Mouse (Mus musculus): ENCODE measurements around the gene Barx1. TPM values are rescaled to one million over a fixed set of nuclear protein-coding genes. Genes with fewer than 3 reads are reported as not detected.
A peak's percentile ranks its signal among the peaks of the same experiment; 100 is the strongest.

Barx1 gene
- polyA plus RNA-seq (2015; fragmentation: Nextera tagmentation; extraction: Ambion mirVana) = 2.7 and 2.9 TPM in 2 replicates

DNA sequence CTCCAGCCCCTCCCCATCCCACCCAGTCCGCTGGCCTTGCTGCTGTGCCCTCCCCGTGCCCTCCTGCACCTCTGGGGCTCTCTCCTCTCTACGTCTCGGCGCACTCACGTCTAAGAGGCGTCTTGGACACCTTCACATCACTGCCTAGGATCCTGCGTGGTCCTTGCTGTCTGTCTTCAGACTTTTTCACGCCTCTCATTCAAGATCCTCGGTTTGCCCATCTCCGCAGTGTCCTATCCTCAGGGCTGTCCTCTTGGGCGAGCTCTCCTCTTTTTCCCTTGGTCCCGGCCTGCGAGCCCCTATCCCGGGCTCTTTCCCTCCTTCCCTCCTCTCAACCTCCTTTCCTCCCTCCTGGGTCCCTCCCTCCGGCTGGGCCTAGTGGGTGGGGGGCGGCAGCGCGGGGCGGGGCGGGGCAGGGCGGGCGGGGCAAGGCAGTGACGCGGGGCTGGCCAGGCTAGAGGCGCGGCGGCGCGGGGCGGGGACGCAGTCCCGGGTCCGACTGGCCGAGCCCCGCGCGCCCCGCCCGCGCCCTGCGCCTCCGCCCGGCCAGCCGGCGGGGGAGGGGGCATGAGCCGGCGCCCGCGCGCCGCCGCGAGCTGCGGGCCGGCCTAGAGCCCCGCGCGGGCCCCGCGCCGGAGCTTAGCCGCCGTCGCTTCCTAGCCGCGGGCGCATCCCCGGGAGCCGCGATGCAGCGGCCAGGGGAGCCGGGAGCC lies at the start of gene Barx1:
Gene Barx1, plus strand, starts transcription at position 568 of the 713 bp plus-strand sequence.
- Histone ChIP-seq H3K27me3 (peaks cover 98% of the 10 kb centered on the region), H3K4me1 (peaks cover 56% of the 10 kb centered on the region), H3K36me3 (no peaks in the 10 kb centered on the region), H3K9me3 (no peaks in the 10 kb centered on the region), H3K27ac (no peak within 1 kb of the TSS), H3K4me3 (peak within 1 kb of the TSS; percentile 59), H3K9ac (peak within 1 kb of the TSS; percentile 72), H3K4me2 (replicated peaks) (peak within 1 kb of the TSS; percentile 91)
- ATAC-seq (ENCODE audit: low FRiP score, low read depth) = peak; percentile 52
- under 1% methylated on average over 65 of the region's 73 CpGs for WGBS

DNA sequence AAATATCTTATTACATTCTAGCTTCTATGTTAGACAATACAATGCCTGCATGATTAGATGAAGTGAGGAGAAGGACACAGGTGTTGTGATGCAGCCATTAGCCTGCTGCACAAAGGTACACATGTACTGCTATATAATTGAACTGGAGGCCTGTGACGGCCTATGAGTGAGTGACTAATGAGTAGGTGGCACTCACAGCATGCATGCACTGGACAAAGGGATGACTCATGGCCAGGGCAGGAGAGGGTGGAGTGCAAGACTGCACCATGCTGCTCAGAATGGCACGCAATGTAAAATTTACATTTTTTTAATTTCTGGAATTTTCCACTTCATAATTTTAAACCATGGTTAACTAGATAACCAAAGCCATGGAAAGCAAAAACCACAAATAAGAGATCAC lies 48.3 kb upstream of the Barx1 start:
- no peaks in the 10 kb centered on the region for H3K27me3 ChIP-seq
- no peak overlapping the region for H3K4me3 ChIP-seq
- WGBS = 87% methylated on average over 2 of the region's 2 CpGs
- H3K9ac ChIP-seq = no peak overlapping the region
- H3K9me3 ChIP-seq = peaks cover 14% of the 10 kb centered on the region
- no peak for ATAC-seq (ENCODE audit: low FRiP score, low read depth)
- H3K4me1 ChIP-seq = peaks cover 21% of the 10 kb centered on the region
- no peak overlapping the region for H3K27ac ChIP-seq
- no peak overlapping the region for H3K4me2 ChIP-seq (replicated peaks)
- H3K36me3 ChIP-seq = peaks cover 13% of the 10 kb centered on the region

DNA sequence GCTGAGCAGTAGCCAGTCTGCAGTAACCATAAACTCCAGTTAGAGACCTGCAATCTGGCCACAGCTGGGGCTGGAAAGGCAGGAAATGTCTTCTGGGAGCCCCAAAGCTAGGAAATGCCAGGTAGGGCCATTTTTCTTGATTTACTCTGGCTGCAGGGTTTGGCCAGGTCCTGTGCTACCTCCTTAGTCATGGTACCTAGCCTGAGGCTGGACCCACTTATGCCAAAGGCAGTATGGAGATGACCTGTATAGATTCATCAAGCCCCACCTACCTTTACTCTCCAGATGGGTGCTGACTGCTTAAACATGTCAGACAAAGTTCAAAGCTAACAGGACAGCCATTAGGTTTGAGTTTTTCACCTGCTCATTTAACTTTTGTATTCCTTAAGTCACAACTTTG lies 45.0 kb upstream of the Barx1 start:
- Histone ChIP-seq H3K27me3 (no peaks in the 10 kb centered on the region), H3K4me2 (replicated peaks) (no peak overlapping the region), H3K4me3 (no peak overlapping the region), H3K4me1 (peaks cover 18% of the 10 kb centered on the region), H3K36me3 (peaks cover 13% of the 10 kb centered on the region), H3K9ac (no peak overlapping the region), H3K9me3 (peaks cover 14% of the 10 kb centered on the region), H3K27ac (no peak overlapping the region)
- no peak for ATAC-seq (ENCODE audit: low FRiP score, low read depth)

DNA sequence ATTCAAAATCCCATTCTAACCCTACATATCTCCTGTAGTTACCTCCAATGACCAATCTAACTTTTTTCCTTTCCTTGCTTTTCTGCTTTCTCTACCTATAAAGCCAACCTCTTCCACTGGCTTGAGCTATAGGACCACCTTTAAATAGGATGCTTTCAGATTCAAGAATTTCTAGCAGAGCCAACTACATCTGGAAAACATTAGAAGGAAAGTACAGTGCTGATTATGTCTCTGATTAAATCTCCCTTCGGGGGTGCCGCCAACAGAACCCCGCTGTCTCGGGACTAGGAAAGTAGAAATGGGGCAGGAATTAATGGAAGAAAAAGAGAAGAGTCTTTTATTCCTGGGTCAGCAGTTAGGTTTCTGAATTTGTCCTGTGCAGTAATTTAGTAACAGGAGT lies 43.9 kb upstream of the Barx1 start:
- Histone ChIP-seq H3K36me3 (peaks cover 13% of the 10 kb centered on the region), H3K4me2 (replicated peaks) (no peak overlapping the region), H3K9ac (no peak overlapping the region), H3K27me3 (no peaks in the 10 kb centered on the region), H3K4me3 (no peak overlapping the region), H3K9me3 (peaks cover 14% of the 10 kb centered on the region), H3K4me1 (peaks cover 18% of the 10 kb centered on the region), H3K27ac (0 out of 2 replicates have a peak overlapping the region, but pooled peaks have one; percentile 16)
- 0 out of 2 replicates have a peak, but pooled peaks have one; percentile 67 for ATAC-seq (ENCODE audit: low FRiP score, low read depth)
- WGBS = 26% methylated on average over 4 of the region's 4 CpGs

DNA sequence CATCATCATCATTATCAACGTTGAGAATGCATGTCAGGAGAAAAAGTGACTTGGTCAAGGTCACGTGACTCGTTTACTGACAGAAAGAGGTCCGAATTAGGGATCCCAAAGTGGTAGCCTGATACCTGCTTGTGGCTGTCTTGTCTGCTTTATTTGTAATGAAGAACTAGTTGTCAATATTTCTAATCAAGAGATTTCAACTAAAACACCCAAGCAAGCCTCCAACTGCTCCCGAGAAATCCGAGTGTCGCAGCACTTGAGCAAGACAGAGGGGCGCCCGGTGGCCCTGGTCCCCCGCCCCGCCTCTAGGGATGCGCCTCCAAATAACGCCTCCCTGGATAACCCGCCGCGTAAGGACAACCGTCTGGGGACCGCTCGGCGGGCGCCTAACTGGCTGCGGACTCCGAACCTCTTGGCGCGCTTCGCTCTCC lies 37.8 kb upstream of the Barx1 start:
- Histone ChIP-seq H3K36me3 (no peaks in the 10 kb centered on the region), H3K27me3 (no peaks in the 10 kb centered on the region), H3K9ac (peak overlapping the region; percentile 90), H3K27ac (peak overlapping the region; percentile 81), H3K4me1 (peaks cover 9% of the 10 kb centered on the region; the same call in 1 of the 2 replicates), H3K9me3 (no peaks in the 10 kb centered on the region), H3K4me3 (peak overlapping the region; percentile 79), H3K4me2 (replicated peaks) (peak overlapping the region; percentile 73)
- ATAC-seq (ENCODE audit: low FRiP score, low read depth) = no peak
- WGBS = 3% methylated on average over 26 of the region's 26 CpGs

DNA sequence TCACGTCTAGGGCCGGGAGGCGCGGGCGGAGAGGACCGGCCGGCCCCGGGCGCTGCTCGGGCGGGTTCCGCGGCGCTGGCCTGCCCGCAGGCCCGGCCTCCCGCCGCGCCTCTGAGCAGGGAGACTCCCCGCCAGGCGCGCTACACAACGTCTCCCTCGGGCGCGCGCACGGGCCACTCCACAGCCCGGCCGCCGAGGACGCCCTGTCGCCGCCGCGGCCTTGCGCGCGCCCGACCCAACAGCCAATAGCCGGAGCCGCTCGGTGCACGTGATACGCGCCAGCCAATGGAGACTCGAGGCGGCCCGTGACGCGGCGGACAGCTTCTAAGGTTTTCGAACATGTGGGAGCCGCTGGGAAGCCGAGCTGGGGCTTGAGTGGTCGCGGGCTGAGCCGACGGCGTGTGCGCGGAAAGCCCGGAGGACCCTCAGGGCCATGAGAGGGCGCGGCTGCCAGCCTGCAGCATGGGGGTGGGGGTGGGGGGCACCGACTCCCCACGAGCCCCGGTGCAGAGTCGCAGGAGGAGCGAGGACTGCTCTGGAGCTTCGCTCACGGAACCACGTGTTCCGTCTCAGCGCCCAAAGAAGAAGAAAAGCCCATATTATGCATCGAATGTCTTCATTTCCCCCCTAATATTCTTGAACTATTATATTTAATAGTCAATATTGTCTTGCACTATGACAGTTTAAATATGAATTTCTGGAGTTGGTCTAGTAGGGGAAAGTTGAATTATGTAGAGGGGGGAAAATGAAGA lies 37.2 kb upstream of the Barx1 start, which contains the start of gene Ptpdc1:
Gene Ptpdc1, minus strand, starts transcription at position 232 of the 752 bp plus-strand sequence.
- ATAC-seq (ENCODE audit: low FRiP score, low read depth) = peak; percentile 99
- Histone ChIP-seq H3K36me3 (no peaks in the 10 kb centered on the region), H3K4me1 (peaks cover 9% of the 10 kb centered on the region; the same call in 1 of the 2 replicates), H3K9ac (peak within 1 kb of the TSS; percentile 90), H3K4me3 (peak within 1 kb of the TSS; percentile 79), H3K4me2 (replicated peaks) (peak within 1 kb of the TSS; percentile 73), H3K9me3 (no peaks in the 10 kb centered on the region), H3K27me3 (no peaks in the 10 kb centered on the region), H3K27ac (peak within 1 kb of the TSS; percentile 81)
- WGBS = 2% methylated on average over 70 of the region's 76 CpGs

DNA sequence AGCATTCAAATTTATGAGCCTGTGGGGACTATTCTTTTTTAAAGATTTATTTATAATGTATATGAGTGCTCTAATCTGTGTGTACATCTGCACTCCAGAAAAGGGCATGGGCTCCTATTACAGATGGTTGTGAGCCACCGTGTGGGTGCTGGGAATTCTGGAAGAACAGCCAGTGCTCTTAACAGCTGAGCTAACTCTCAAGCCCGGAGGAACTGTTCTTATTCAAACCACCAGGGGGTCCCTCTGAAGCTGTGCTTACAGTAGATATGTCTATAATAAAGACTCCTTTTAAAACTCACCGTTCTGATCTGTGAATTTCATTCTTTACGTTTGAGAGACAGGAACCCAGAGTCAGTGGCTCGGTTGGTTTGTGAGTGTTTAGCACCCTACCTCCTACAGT lies 31.1 kb upstream of the Barx1 start:
- Histone ChIP-seq H3K9me3 (no peaks in the 10 kb centered on the region; the same call in 1 of the 2 replicates), H3K4me1 (no peaks in the 10 kb centered on the region), H3K27me3 (no peaks in the 10 kb centered on the region), H3K27ac (no peak overlapping the region), H3K4me3 (no peak overlapping the region), H3K4me2 (replicated peaks) (no peak overlapping the region), H3K9ac (no peak overlapping the region), H3K36me3 (no peaks in the 10 kb centered on the region)
- WGBS = 71% methylated on average over 5 of the region's 5 CpGs
- no peak for ATAC-seq (ENCODE audit: low FRiP score, low read depth)

DNA sequence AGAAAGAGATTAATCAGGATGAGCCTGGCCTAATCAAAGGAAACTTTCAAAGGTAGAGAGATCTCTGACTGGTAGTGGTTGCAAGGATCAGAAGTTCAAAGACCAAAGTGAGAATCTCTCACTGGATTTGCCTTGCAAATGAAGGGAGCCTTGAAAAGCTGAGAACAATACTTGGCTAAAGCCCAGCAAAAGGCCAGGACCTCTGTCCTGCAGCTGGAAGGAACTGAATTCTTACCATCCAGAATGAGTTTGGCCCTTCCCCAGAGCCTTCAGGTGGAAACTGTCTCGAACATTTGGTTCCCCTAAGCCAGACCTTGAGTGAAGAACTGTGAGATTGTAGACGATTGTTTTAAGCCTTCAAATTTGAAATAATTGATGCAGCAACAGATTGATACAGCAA lies 25.1 kb upstream of the Barx1 start:
- Histone ChIP-seq H3K9me3 (no peaks in the 10 kb centered on the region), H3K36me3 (no peaks in the 10 kb centered on the region), H3K4me3 (no peak overlapping the region), H3K27ac (no peak overlapping the region), H3K9ac (no peak overlapping the region), H3K4me2 (replicated peaks) (no peak overlapping the region), H3K4me1 (no peaks in the 10 kb centered on the region), H3K27me3 (no peaks in the 10 kb centered on the region)
- whole genome bisulfite sequencing = 56% methylated on average over 2 of the region's 2 CpGs
- ATAC-seq (ENCODE audit: low FRiP score, low read depth) = no peak

DNA sequence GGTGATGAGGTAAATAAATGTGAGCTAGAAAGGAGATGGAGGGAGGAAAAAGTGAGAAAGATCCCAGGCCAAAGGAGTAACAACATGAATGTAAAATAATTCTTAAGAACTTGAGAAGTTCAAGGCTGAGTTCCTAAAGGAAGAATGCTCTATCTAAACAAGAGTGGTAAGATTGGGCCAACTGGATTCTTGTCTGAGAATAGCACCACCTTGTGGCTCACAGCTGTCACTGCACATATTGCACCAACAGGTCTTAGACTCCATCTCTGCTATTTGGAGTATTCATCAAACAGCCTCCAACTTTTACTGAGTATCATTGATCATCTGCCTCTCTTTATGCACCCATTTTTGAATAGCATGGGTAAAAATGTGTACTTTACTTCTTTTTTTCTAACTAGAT lies 23.2 kb upstream of the Barx1 start:
- Histone ChIP-seq H3K27ac (no peak overlapping the region), H3K27me3 (no peaks in the 10 kb centered on the region), H3K4me2 (replicated peaks) (no peak overlapping the region), H3K4me3 (no peak overlapping the region), H3K36me3 (no peaks in the 10 kb centered on the region), H3K9ac (no peak overlapping the region), H3K9me3 (no peaks in the 10 kb centered on the region), H3K4me1 (no peaks in the 10 kb centered on the region)
- ATAC-seq (ENCODE audit: low FRiP score, low read depth) = no peak

DNA sequence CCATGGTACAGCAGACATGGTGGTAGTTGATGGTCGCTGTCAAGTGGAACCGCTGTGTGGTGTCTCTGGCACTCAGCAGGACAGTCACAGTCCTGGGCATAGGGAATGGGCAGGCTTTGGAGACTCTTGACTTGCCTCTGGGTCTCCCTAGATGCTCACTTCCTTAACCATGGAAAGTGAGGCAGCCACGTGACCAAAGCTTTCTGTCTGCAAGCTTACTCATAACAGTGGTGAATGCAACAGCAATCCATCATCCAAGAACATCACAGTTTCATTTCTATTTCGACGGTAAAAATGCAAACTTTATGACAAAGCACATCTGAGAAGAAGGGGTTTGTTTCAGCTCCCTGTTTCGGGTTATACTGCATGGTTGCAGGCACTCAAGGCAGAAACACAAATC lies 19.7 kb upstream of the Barx1 start:
- Histone ChIP-seq H3K4me1 (no peaks in the 10 kb centered on the region), H3K27me3 (no peaks in the 10 kb centered on the region), H3K4me3 (no peak overlapping the region), H3K4me2 (replicated peaks) (no peak overlapping the region), H3K36me3 (no peaks in the 10 kb centered on the region), H3K9me3 (no peaks in the 10 kb centered on the region), H3K9ac (no peak overlapping the region), H3K27ac (no peak overlapping the region)
- WGBS = 84% methylated on average over 6 of the region's 6 CpGs
- no peak for ATAC-seq (ENCODE audit: low FRiP score, low read depth)

DNA sequence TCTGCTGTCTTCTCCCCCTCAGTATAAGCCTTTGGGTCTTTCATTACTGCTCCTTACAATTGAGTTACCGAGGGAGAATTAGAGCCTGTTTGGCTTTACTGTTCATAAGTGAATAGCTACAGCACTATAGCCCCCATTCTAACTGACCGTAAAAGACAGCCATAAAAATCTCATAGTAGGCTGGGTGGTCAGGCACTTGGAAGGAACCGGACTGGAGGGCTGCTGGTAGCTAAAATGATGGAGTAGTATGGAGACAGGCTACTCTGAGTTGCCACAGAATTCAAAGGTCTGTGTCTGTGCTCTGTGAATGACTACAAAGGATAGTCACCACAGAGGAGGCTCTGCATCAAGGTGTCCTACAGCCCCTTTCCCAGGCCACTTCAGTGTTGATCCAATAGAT lies 18.8 kb upstream of the Barx1 start:
- no peak for ATAC-seq (ENCODE audit: low FRiP score, low read depth)
- Histone ChIP-seq H3K9ac (no peak overlapping the region), H3K36me3 (no peaks in the 10 kb centered on the region), H3K4me3 (no peak overlapping the region), H3K9me3 (no peaks in the 10 kb centered on the region), H3K4me2 (replicated peaks) (no peak overlapping the region), H3K4me1 (no peaks in the 10 kb centered on the region), H3K27me3 (no peaks in the 10 kb centered on the region), H3K27ac (no peak overlapping the region)
- WGBS = 44% methylated on average over 3 of the region's 3 CpGs

DNA sequence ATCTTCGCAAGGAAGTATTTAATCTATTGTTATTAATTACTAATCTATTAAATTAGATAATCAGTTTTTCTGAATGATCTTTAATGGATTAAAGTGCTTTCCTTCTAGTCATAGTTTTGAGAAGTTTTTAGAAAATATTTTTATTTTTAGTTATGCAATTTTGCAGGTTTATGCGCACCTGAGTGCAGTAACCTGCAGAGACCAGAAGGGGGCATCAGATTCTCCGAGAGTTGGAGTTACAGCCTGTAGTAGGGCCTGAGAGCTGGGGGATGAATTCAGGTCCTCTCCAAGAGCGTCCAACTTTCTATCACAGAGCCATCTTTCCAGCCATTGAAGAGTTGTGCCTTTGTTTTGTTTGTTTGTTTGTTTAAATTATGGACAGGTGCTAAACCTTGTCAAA lies 16.1 kb upstream of the Barx1 start:
- H3K9ac ChIP-seq = no peak overlapping the region
- no peak overlapping the region for H3K27ac ChIP-seq
- H3K36me3 ChIP-seq = no peaks in the 10 kb centered on the region
- no peaks in the 10 kb centered on the region for H3K9me3 ChIP-seq
- H3K4me3 ChIP-seq = no peak overlapping the region
- H3K4me1 ChIP-seq = no peaks in the 10 kb centered on the region
- no peak overlapping the region for H3K4me2 ChIP-seq (replicated peaks)
- no peak for ATAC-seq (ENCODE audit: low FRiP score, low read depth)
- H3K27me3 ChIP-seq = peaks cover 3% of the 10 kb centered on the region; the same call in 1 of the 2 replicates
- 89% methylated on average over 4 of the region's 4 CpGs for WGBS
